Mouse (Mus musculus) stomach, postnatal 0 days (tissue): ENCODE data around the gene 4930412O13Rik.

ENCODE experiments used
- CTCF ChIP-seq: IDR thresholded peaks from 2 replicates; pipeline ENCODE4 v1.5.1; 2016; ENCODE audit warnings: antibody characterized with exemption, low read depth, mild to moderate bottlenecking, moderate library complexity
- EP300 ChIP-seq: optimal IDR thresholded peaks from 2 replicates; pipeline ENCODE3; 2016; ENCODE audit warnings: antibody characterized with exemption

GRCm38 (mm10) chr2:9877966-9878563, 3.0 kb upstream of the 4930412O13Rik start:
- TF ChIP-seq EP300 (no peak), CTCF (no peak)
